Mouse (Mus musculus): ENCODE data around the gene Cacna1c. TPM values are rescaled to one million over a fixed set of nuclear protein-coding genes. Genes with fewer than 3 reads are reported as not detected.

Cacna1c gene
- total RNA-seq, 2 experiments from 2014 or later, result 52.3 to 81.7 TPM

Other genes with a start within 250 kb of the Cacna1c start
- 10 to 100 TPM; 17.1 to 23.3 TPM for gene Dcp1b, start 21.2 kb downstream of the Cacna1c start, total RNA-seq (2021)
- 1 to 10 TPM; 2.2 to 2.5 TPM for gene Cacna2d4, start 40.1 kb upstream of the Cacna1c start, total RNA-seq (2021)
- gene Lrtm2, start 134.3 kb upstream of the Cacna1c start, total RNA-seq (2021), result 10 to 100 TPM; 55.9 to 59.8 TPM
- gene Adipor2, start 221.3 kb upstream of the Cacna1c start, total RNA-seq (2021), result 10 to 100 TPM; 38.4 to 39.3 TPM